Mouse (Mus musculus): ENCODE results near the gene Fga. TPM values are rescaled to one million over a fixed set of nuclear protein-coding genes. Genes with fewer than 3 reads are reported as not detected.

Gene Fga
- polyA plus RNA-seq, 1 experiment from 2014 or later: 19.2 TPM

DNA sequence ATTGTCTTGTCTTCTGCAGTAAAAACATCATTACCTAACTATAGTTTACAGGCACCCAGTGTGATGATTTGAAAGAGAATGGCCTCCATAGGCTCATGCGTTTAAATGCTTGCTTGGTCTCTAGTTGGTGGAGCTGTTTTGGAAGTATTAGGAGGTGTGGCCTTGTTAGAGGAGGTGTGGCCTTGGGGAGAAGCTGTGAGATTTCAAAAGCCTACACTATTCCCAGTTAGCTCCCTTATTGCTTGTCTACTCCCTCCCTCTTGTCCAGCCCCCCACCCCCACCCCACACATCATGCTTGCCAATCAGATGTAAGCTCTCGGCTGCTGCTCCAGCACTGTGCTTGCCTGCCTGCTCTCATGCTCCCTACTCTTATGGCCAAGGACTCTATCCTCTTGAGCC lies 31.2 kb downstream of the Fga start:
- Histone ChIP-seq H3K9me3 (ENCODE audit: control insufficient read depth, low read length) (no peaks in the 10 kb centered on the region), H3K4me1 (ENCODE audit: control insufficient read depth, insufficient read depth, low read length) (peaks cover 8% of the 10 kb centered on the region; the same call in 1 of the 2 replicates), H3K27me3 (replicated peaks; ENCODE audit: control insufficient read depth, insufficient read depth, low read length) (no peaks in the 10 kb centered on the region), H3K4me2 (ENCODE audit: low read depth, low read length) (no peak overlapping the region), H3K36me3 (ENCODE audit: control insufficient read depth, insufficient read depth, low read length) (peaks cover 11% of the 10 kb centered on the region; the same call in 1 of the 2 replicates), H3K4me3 (ENCODE audit: low read length) (no peak overlapping the region), H3K9ac (ENCODE audit: low read depth, low read length) (no peak overlapping the region), H3K27ac (ENCODE audit: low read length) (no peak overlapping the region)
- WGBS: 97% methylated on average over 2 of the region's 2 CpGs
- no peak for ATAC-seq

- H3K4me2 ChIP-seq (ENCODE audit: low read depth, low read length): no peak overlapping the region
- H3K36me3 ChIP-seq (ENCODE audit: control insufficient read depth, insufficient read depth, low read length): peaks cover 22% of the 10 kb centered on the region
- H3K9ac ChIP-seq (ENCODE audit: low read depth, low read length): no peak overlapping the region
- no peak for ATAC-seq
- H3K4me3 ChIP-seq (ENCODE audit: low read length): no peak overlapping the region
- H3K27ac ChIP-seq (ENCODE audit: low read length): no peak overlapping the region
- H3K27me3 ChIP-seq (replicated peaks; ENCODE audit: control insufficient read depth, insufficient read depth, low read length): no peaks in the 10 kb centered on the region
- no peaks in the 10 kb centered on the region for H3K4me1 ChIP-seq (ENCODE audit: control insufficient read depth, insufficient read depth, low read length)
- 80% methylated on average over 9 of the region's 9 CpGs for WGBS
- H3K9me3 ChIP-seq (ENCODE audit: control insufficient read depth, low read length): no peaks in the 10 kb centered on the region
These were observed 42.0 kb downstream of the Fga start for GRCm38 (mm10) chr3:83067920-83068319.

DNA sequence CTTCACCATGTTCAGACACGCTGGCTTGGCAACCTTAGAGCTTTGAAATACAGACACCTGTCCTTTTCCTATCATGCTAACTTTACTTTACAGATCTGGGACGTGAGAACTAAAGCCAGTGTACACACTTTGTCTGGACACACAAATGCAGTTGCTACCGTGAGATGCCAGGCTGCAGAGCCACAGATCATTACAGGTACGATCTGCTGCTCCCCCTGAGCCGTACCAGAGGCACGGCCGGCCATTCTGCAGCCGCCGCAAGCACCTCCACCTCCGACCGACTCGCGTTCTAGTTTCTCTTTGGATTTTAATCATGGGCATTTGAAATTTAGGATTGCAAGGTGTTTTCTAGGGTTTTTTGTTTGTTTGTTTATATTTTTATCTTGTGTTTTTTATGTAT lies 43.0 kb downstream of the Fga start:
- no peaks in the 10 kb centered on the region for H3K9me3 ChIP-seq (ENCODE audit: control insufficient read depth, low read length)
- H3K27me3 ChIP-seq (replicated peaks; ENCODE audit: control insufficient read depth, insufficient read depth, low read length): no peaks in the 10 kb centered on the region
- no peak overlapping the region for H3K4me2 ChIP-seq (ENCODE audit: low read depth, low read length)
- no peak for ATAC-seq
- H3K4me1 ChIP-seq (ENCODE audit: control insufficient read depth, insufficient read depth, low read length): no peaks in the 10 kb centered on the region
- no peak overlapping the region for H3K4me3 ChIP-seq (ENCODE audit: low read length)
- H3K27ac ChIP-seq (ENCODE audit: low read length): no peak overlapping the region
- peaks cover 18% of the 10 kb centered on the region for H3K36me3 ChIP-seq (ENCODE audit: control insufficient read depth, insufficient read depth, low read length)
- WGBS: 94% methylated on average over 13 of the region's 13 CpGs
- no peak overlapping the region for H3K9ac ChIP-seq (ENCODE audit: low read depth, low read length)

DNA sequence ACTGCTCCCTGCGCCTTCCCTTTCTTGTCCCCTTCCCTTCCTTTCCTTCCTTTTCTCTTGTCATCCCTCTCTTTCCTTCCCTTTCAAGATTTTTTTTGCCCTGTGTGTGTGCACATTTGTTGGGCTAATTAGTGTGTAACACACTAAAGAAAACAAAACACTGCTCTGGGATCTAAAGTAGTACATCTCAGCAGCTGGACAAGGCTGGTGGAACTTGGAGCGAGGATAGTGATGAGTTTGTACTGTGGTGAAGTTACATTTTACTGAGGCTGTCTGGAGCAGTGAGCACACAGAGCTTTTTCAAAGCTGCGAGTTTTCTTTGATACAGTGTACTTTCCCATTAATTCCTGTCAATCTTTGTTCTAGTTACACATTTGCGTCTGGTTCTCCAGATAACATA lies 44.4 kb downstream of the Fga start:
- 77% methylated on average over 4 of the region's 4 CpGs for WGBS
- ATAC-seq: no peak
- no peak overlapping the region for H3K27ac ChIP-seq (ENCODE audit: low read length)
- H3K4me3 ChIP-seq (ENCODE audit: low read length): no peak overlapping the region
- H3K36me3 ChIP-seq (ENCODE audit: control insufficient read depth, insufficient read depth, low read length): peaks cover 18% of the 10 kb centered on the region
- H3K27me3 ChIP-seq (replicated peaks; ENCODE audit: control insufficient read depth, insufficient read depth, low read length): no peaks in the 10 kb centered on the region
- no peaks in the 10 kb centered on the region for H3K9me3 ChIP-seq (ENCODE audit: control insufficient read depth, low read length)
- no peak overlapping the region for H3K9ac ChIP-seq (ENCODE audit: low read depth, low read length)
- H3K4me2 ChIP-seq (ENCODE audit: low read depth, low read length): no peak overlapping the region
- no peaks in the 10 kb centered on the region for H3K4me1 ChIP-seq (ENCODE audit: control insufficient read depth, insufficient read depth, low read length)

DNA sequence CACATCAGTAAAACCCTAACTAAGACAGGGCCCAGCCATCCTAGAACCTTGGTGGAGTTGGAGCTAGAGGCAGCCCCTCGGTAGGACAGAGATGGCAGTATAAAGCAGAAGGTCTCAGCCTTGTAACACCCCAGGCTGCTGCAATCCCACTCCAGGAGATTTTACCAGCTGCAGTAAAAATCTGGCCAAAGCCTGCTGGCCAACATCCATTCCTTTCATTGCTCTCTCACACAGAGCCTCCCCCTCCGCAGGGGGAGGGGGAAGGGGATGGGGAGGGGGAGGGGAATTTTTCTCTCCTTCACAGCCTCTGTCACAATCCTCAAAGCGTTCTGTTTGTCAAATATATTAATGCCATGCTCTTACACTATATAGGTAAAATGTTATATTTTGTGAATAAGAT lies 50.7 kb downstream of the Fga start:
- no peak overlapping the region for H3K4me3 ChIP-seq (ENCODE audit: low read length)
- H3K4me2 ChIP-seq (ENCODE audit: low read depth, low read length): no peak overlapping the region
- 0 out of 2 replicates have a peak, but pooled peaks cover 5% of the 10 kb centered on the region for H3K36me3 ChIP-seq (ENCODE audit: control insufficient read depth, insufficient read depth, low read length)
- no peaks in the 10 kb centered on the region for H3K4me1 ChIP-seq (ENCODE audit: control insufficient read depth, insufficient read depth, low read length)
- H3K27ac ChIP-seq (ENCODE audit: low read length): no peak overlapping the region
- WGBS: 43% methylated on average over 2 of the region's 3 CpGs
- H3K9ac ChIP-seq (ENCODE audit: low read depth, low read length): no peak overlapping the region
- no peaks in the 10 kb centered on the region for H3K9me3 ChIP-seq (ENCODE audit: control insufficient read depth, low read length)
- H3K27me3 ChIP-seq (replicated peaks; ENCODE audit: control insufficient read depth, insufficient read depth, low read length): no peaks in the 10 kb centered on the region
- no peak for ATAC-seq

DNA sequence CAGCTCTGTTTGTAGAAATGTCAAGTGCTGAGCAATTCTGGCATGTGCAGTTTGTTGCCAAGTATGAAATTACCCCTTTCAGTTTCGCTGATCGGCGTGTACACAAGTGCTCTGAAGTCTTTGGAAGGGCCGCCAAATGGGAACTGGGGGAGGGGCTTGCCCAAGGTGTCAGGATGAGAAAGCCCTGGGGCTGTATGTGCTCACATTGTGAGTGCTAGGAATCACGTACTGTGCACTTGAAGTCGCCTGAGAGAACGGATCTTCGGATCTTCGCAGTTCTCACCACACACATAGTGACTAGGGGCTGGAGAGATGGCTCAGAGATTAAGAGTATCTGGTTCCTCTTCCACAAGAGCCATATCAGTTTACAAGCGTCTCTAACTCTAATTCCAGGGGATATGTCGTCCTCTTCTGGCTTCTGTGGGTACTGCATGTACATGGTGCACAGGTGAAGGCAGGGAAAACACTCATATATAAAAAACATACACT lies 54.7 kb downstream of the Fga start:
- Histone ChIP-seq H3K4me2 (ENCODE audit: low read depth, low read length) (peak overlapping the region; percentile 76), H3K9ac (ENCODE audit: low read depth, low read length) (peak overlapping the region; percentile 48; the same call in 1 of the 2 replicates), H3K36me3 (ENCODE audit: control insufficient read depth, insufficient read depth, low read length) (no peaks in the 10 kb centered on the region), H3K9me3 (ENCODE audit: control insufficient read depth, low read length) (no peaks in the 10 kb centered on the region), H3K4me3 (ENCODE audit: low read length) (peak overlapping the region; percentile 47), H3K27ac (ENCODE audit: low read length) (no peak overlapping the region), H3K27me3 (replicated peaks; ENCODE audit: control insufficient read depth, insufficient read depth, low read length) (no peaks in the 10 kb centered on the region), H3K4me1 (ENCODE audit: control insufficient read depth, insufficient read depth, low read length) (no peaks in the 10 kb centered on the region)
- 3% methylated on average over 11 of the region's 11 CpGs for WGBS
- ATAC-seq: peak; percentile 80

Other genes starting within 250 kb of the Fga start
- gene Rbm46, start 149.6 kb upstream of the Fga start, polyA plus RNA-seq (2015; fragmentation: Nextera tagmentation; extraction: Ambion mirVana): 4.6 and 5.4 TPM in 2 replicates
- 14.2 and 16.1 TPM in 2 replicates for gene Lrat, start 122.1 kb upstream of the Fga start, polyA plus RNA-seq (2015; fragmentation: Nextera tagmentation; extraction: Ambion mirVana)
- 5.9 and 14.1 TPM in 2 replicates for gene Fgg, start 18.4 kb upstream of the Fga start, polyA plus RNA-seq (2015; fragmentation: Nextera tagmentation; extraction: Ambion mirVana)
- gene Fgb, start 23.8 kb downstream of the Fga start, polyA plus RNA-seq (2015; fragmentation: Nextera tagmentation; extraction: Ambion mirVana): 10.5 and 13.7 TPM in 2 replicates
- 81.0 and 87.1 TPM in 2 replicates for gene Plrg1, start 29.4 kb downstream of the Fga start, polyA plus RNA-seq (2015; fragmentation: Nextera tagmentation; extraction: Ambion mirVana)
- 0.06 and 0.12 TPM in 2 replicates for gene Dchs2, start 101.9 kb downstream of the Fga start, polyA plus RNA-seq (2015; fragmentation: Nextera tagmentation; extraction: Ambion mirVana)

All from intestine, embryonic 16.5 days (tissue).